25 mouse cellular contexts compared by ENCODE assay signal in genomic region chr3:38839438-38839837, GRCm38 (mm10). TPM values are rescaled to one million over a fixed set of nuclear protein-coding genes. Genes with fewer than 3 reads are reported as not detected.
"Had no signal": no experiment of that assay in that cellular context is flagged by ENCODE, and none has a peak within 500 bp of the region (broad histone marks: within the 10 kb centered on the region; RNA-seq: fewer than 3 reads in every experiment).

No protein-coding gene starts in this region.

- ATAC-seq: hindbrain, embryonic 16.5 days; inflammation-experienced regulatory T-cells, adult 6 months; intestine, embryonic 15.5 days; intestine, postnatal 0 days had no signal

- H3K4me1 ChIP-seq: heart, embryonic 10.5 days; heart, embryonic 12.5 days; hindbrain, embryonic 12.5 days; intestine, embryonic 15.5 days; limb, embryonic 10.5 days; limb, embryonic 12.5 days had no signal

- H3K27ac ChIP-seq: gastrocnemius, adult 2 months; heart, embryonic 10.5 days; hindbrain, embryonic 10.5 days; hindbrain, embryonic 12.5 days; hindbrain, embryonic 14.5 days; intestine, embryonic 15.5 days; layer of hippocampus, adult 2 months; left cerebral cortex, adult 2 months; limb, embryonic 10.5 days; limb, embryonic 12.5 days had no signal

- H3K4me3 ChIP-seq: gastrocnemius, adult 2 months; heart, embryonic 10.5 days; heart, embryonic 12.5 days; hindbrain, embryonic 10.5 days; hindbrain, embryonic 12.5 days; intestine, embryonic 15.5 days; layer of hippocampus, adult 2 months; left cerebral cortex, adult 2 months; limb, embryonic 10.5 days; limb, embryonic 12.5 days had no signal

- H3K27me3 ChIP-seq: heart, embryonic 12.5 days; hindbrain, embryonic 12.5 days; intestine, embryonic 15.5 days; limb, embryonic 12.5 days had no signal

- H3K4me2 ChIP-seq: heart, embryonic 12.5 days; hindbrain, embryonic 12.5 days; hindbrain, embryonic 14.5 days; intestine, embryonic 15.5 days; limb, embryonic 12.5 days had no signal

- H3K9me3 ChIP-seq: heart, embryonic 10.5 days; heart, embryonic 12.5 days; intestine, embryonic 15.5 days; limb, embryonic 10.5 days had no signal

- DNase-seq: gastrocnemius, adult 2 months; gastrocnemius, postnatal 10 days; gastrocnemius, postnatal 25 days; heart, adult 18-20 months; heart, postnatal 10 days; heart, postnatal 4 days; kidney, adult 18-20 months; kidney, adult 8-10 months; kidney, postnatal 10 days; kidney, postnatal 25 days; kidney, postnatal 4 days had no signal

- H3K36me3 ChIP-seq: heart, embryonic 10.5 days; heart, embryonic 12.5 days; hindbrain, embryonic 10.5 days; hindbrain, embryonic 12.5 days; intestine, embryonic 15.5 days; limb, embryonic 10.5 days; limb, embryonic 12.5 days had no signal

- H3K9ac ChIP-seq: heart, embryonic 12.5 days; hindbrain, embryonic 12.5 days; hindbrain, embryonic 14.5 days; intestine, embryonic 15.5 days; limb, embryonic 12.5 days had no signal

RNA-seq across cellular contexts. Expression of gene Fat4, which starts 47.3 kb away (rescaled TPM):
- total RNA-seq: granulocyte monocyte progenitor cell, adult 5-6 weeks had no signal
